Mouse (Mus musculus) urinary bladder, postnatal 4 days (tissue): Measurements from ENCODE around the gene Irgm1.
A peak's percentile ranks its signal among the peaks of the same experiment; 100 is the strongest.
"Not testable (repeated sequence)": the region's sequence is repeated elsewhere in the genome, so short reads cannot be mapped to it uniquely, and the experiment has no call there.

Experiments used
- DNase-seq, 2 experiments: peaks; one replicate each; pipeline ENCODE4 v3.0.0; 2021 to 2022; ENCODE audit warnings: low spot score in 2 of 2

Irgm1 gene

DNA sequence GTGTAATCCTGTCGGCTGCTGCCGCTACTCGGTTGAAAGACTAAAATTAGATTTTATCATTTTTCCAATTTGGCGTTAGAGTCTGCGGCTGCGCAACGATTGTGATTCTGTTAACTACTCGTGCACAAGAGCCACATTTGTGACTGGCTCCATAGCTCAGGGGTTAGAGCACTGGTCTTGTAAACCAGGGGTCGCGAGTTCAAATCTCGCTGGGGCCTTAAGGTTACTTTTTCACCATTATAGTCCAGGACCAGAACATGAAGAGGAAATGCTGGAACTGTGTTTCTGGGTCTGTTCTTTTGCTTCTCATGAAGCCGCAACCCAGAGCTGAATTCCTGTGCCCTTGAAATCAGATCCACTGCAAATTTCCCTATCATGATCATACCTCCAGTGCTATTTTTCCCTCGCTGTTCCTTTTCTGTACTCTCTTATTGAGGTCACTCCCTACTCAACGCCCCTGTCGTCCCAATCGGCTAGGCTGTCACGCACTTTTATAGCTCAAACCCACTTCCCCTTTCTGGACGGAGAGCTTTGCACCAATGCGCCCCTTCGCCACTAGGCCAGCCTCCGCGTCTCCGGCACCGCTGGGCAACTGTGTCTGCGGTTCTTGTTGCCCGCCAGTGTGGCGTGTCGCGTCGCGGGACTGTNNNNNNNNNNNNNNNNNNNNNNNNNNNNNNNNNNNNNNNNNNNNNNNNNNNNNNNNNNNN lies 17.9 kb downstream of the Irgm1 start:
- peak; percentile 73 to 86 for DNase-seq

DNA sequence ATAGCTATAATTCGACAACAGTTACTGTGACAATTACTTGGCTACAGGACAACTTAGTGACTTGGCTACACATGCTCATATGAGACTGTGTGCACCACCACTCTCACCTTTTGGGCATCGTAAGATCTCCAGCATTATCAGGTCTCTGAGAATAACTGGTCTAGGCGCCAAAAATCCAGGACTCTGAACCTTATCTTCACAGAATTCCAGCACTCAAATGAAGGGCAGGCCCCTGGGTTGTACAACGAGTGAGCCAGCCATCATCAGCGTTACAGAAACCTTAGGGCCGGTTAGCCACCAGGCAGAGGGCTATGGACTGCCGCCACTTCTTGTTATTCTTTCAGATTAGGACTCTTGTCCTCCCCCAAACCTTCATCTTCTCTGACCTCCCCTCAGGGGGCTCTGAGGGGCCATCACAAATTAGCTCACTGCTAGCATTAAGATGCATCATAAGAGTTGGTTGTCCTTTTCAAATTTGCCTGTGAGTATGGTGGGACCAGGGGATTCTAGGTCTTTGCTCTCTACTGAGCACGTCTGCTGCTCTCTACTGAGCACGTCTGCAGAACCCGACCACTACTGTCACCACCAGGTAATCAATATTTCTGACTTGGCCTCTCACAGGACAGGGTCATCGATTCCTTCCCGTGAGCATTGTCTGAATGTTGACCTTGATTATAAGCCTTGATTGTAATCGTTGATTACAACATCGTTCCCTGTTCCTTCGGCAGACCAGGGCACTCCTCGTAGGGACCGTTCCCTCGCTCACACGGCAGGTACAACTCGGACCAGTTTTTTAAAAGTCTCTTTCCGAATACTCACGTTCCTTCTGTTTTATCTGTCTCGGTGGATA lies 18.6 kb downstream of the Irgm1 start:
- DNase-seq, result no peak

DNA sequence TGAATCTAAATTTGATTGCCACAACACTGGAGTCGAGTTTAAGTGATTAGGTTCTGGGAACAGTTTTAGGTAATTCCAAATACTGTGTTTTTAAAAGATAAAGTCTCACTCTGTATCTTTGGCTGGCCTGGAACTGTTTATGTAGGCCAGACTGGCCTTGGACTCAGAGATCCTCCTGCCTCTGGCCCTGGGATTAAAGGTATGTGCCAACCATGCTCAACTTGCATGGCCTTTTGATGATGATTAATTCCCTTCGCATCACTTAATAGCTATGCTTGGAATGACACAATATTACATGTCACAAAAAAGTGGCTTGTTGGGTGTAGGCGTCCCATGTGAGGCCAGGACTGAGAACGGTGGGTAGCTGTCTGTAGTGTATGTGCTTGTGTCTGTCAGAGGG lies 19.3 kb downstream of the Irgm1 start:
- DNase-seq, result no peak

DNA sequence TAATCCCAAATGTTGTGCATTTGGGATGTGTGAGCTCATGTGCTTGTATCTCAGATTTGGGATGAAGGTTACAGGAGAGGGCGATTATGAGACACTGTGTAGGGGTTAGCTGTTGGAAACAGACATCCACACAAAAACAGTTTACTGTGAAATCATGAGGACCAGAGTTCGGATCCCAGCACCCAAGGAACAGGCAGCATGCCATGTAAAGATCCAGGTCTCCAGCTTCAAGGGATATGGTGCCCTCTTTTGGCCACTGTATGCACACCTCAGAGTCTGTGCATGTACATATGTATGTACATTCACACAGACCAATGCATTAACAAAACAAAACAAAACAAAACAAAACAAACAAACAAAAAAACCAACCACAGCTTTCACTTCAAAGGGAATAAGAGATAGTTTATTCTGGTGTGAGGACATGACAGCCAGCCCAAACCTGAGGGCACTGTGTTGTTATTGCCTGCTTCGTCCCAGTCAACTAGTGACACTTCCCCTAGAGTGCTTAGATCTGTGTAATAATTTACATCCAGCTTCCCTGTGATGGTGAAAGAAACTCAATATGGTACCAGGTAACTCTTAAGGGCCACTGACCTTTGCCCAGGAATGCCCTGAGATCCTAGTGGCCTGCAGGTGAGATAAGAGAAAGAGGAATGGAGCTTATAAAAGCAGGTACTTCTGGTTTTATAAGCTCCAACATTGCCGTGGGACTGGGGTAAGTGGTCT lies 20.1 kb downstream of the Irgm1 start:
- DNase-seq, result no peak

DNA sequence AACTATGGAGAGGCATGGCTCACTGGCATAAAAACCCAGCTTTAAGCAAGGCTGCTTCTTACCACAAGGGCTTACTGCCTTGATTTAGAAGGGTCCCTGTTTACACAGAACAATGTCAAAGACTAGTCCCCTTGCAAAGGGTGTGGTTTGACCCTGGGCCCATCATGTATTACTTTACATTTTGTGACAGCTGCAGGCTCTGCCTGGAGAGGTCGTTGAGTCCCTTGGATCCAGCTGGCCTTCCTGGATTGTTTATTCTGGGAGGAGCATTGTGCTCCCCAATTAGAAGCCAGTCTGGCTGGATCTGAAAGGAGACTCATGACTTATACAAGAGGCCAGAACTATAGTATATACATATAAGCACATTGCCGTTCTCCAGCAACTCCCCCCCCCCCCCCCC lies 21.2 kb downstream of the Irgm1 start:
- no peak for DNase-seq

DNA sequence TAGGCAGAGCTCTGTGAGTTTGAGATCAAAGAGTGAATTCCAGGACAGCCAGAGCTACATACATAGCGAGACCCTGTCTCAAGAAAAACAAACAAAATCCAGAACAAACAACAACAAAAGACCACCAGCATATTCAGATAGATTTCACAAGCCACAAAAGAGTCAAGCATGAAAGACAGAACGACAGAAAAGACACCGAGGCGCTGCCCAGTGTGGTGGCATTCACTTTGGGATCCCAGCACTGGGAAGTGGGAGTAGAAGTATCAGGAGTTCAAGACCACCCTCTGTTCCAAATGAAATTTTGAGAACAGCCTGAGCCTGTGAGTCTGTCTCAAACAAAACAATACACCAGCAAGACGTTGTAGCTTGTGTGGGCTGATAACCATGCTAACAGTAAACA lies 24.6 kb downstream of the Irgm1 start:
- no peak for DNase-seq

DNA sequence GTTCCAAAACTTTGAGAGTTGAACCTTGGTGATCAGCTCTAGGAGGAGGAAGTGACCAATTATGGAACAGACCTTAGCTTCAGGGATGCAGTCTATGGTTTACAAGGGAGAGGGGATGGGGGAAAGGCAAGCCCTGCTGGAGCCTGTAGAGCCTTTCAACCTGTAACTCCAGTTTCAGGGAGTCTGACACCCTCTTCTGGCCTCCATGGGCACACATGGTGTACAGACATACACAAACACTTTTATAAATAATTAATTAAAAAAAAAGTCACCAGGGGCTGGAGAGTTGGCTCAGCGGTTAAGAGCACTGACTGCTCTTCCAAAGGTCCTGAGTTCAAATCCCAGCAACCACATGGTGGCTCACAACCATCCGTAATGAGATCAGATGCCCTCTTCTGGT lies 25.1 kb downstream of the Irgm1 start:
- DNase-seq, result not testable (repeated sequence)

DNA sequence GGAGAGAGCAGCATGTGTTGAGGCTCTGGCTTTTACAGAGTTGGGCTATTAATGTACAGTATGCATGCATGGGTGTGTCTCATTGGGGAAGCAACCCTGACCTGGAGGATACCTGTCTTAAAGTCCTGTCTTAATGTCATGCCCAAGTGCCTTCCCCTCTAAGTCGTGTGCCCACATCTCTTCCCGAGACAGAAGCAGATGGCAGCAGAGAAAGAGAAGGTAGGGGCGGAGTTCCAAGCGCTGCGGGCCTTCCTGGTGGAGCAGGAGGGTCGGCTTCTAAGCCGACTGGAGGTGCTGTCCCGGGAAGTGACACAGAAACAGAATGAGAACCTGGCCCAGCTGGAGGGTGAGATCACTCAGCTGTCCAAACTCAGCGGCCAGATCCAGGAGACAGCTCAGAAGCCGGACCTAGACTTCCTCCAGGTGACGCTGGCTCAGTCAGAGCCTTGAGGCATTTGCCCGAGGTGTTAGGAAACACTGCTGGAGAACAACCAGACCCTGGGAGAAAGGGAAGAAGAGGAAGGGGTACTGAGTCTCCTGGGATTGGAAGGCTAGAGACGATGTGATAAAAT lies 26.2 kb downstream of the Irgm1 start:
- DNase-seq, result no peak

DNA sequence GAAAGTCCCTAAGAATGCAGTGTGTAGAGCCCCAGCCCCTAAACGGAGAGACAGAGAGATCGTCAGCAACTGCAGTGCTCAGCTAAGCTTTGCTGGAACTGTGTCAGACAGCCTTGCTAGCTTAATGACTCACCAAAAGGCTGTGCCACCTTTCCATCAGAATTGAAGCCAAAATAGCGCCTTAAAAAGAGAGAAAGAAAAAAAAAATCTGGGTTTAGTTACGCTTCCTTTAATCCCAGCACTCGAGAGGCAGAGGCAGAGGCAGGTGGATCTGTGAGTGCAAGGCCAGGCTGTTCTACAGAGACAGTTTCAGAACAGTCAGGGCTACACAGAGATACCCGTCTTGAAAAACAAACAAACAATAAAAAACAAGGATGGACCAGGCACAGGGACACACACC lies 27.2 kb downstream of the Irgm1 start:
- no peak for DNase-seq

DNA sequence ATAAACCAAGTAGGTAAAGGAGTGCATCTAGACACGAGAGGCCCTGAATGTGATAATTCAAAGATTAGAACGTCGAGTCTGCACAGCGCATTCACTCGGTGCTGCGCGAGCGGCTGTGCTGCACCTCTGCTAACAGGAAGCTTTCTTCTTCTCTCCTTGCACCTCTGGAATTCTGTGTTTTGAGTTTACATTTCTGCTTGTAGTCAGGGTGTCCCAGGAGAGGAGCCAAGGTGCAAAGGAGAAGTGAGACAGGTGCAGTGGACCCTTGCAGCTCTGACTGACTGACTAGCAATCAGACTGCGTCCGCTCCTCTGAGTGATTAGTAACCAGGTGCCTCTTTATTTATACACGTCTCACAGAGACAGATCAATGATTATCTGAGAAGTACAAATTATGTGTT lies 28.3 kb downstream of the Irgm1 start:
- DNase-seq, result no peak

DNA sequence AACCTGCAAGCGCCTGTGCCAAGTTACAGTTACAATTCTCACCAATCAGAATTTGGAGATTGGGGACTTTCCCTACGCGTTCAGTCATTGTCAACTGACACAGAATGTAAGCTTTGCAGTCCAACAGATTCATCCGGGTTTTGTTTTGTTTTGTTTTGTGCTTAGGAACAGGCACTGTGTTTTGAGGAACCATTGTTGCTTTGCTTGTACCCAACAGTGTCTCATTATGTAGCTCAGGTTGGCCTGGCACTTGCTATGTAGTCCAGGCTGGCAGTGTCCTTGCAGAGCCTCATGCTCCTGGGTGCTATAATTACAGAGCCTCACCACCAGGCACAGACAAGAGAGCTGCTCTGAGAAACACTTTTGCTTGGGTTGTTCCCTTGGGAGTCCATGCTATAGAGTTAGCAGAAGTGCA lies 29.1 kb downstream of the Irgm1 start:
- no peak for DNase-seq

DNA sequence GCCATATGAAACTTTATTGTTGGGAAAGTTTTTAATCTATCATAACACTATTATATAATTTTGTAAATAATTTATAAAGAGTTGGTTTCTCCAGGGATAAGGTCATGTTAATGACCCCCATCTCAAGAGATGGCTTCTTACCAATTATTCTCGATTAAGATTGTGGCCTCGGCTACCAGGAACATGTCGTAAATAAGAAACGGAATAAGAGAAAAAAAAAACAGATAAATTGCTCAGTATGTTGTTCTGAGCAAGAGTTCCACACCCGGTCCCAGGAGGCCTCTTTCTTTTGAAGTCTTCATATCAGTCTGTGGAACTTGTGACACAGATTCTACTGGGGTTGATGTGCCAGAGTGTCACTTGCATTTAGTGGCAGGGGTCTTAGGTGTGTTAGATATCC lies 30.3 kb downstream of the Irgm1 start:
- DNase-seq, result no peak

DNA sequence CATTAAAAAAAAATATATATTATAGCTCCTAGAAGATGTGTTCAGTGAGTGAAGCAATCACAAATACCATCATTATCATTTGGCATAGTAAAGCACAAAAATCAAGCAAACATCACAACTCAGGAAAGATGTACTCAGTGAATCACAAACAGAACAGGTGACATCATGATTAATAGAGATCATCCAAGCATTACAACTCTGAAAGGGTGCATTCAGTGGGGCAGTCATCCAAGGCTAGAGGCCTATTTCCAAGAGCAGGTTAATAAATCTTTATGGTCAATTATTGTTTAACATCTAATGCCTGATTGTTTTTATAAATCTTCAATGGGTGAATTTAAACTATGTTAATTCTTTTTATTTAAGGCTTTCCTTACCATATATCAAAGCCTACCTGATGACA lies 30.7 kb downstream of the Irgm1 start:
- no peak for DNase-seq

DNA sequence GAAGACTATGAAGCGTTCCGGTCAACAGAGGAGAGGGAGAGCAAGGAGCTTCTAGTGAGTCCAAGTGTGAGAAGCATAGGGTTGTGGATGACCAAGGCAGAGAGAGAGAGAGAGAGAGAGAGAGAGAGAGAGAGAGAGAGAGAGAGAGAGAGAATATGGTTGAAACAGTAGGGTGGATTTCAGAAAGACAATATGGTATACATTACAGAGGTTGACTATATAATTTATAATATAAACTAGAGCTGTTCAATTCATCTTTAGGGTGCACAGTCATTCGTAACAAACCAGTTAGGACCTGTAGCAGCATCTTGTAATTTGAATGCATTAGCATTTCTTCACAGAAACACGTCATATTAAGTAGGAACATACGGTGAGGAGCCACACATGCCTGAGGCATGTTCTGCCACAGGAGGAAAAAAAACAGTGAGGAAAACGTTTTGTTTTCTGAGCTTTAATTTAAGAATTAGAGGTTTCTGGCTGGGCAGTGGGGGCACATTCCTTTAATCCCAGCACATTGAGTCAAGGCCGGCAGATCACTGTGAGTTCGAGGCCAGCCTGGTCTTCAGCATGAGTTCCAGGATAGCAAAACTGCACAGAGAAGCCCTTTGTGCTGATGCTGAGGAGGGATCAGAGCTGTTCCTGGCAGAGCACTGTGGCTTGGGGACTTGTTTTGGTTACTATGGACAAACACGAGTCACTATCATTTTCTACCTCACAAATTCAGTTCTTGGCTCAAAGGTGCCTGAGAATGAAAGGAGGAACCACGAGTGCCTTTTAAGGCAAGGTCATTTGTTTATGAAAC lies 32.4 kb downstream of the Irgm1 start:
- DNase-seq, result no peak

DNA sequence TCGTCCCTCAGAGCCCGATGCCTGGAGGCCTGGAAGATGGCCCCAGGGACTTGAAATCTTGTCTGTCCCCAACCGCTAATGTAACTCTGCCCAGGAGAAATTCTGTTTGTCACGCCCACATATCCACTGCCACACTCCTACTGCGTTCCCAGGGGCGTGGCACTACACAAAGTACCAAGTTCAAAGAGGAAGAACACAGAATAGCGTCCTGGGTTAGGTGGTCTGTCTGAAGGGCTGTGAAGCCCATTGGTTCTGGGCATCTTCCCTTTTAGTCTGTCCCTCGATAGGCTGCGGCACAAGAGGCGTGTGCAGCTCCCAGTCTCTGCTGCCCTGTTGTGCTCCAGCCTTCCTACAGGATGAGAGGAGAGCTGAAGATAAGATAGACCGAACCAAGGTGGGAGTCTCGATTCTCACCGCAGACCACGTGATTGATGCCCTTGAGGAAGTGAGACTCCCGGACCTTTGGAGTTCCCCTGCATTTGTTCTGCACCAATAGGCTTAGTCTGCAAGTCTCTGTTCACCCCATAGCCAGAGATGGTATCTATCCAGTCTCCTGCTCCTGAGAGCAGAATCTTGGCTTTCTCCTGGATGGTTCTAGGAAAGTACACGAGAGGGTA lies 33.2 kb downstream of the Irgm1 start:
- no peak for DNase-seq

DNA sequence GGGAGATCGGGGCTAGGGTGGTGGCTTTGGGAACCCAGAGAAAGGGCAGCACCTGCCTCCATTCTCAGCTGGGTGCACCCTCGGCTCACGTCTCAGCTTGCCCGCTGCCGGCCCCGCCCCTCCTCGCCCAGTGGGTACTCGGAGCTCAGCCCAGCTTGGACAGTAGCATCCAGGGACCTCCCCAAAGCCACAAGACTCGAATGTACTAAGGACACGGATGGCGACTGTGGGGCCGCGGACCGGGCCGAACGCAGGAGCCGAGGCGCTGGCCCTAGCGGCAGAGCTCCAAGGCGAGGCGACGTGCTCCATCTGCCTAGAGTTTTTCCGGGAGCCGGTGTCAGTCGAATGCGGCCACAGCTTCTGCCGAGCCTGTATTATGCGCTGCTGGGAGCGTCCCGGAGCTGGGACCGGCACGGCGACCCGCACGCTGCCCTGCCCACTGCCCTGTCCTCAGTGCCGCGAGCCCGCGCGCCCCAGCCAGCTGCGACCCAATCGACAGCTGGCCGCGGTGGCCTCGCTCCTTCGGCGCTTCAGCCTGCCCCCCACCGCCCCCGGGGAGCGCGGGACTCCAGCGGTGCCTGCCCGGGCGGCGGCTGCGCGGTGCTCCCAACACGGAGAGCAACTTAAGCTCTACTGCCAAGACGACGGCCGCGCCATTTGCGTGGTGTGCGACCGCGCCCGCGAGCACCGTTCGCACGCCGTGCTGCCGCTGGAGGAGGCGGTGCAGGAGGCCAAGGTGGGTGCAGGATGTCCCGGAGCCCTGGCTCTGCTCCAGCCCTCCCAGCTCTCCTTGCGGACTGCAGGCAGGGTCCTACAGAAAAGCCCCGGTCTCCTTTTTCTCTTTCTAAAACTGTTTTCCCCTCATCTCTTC lies 33.9 kb downstream of the Irgm1 start:
- peak in 1 of 2 experiments; percentile 57 for DNase-seq

DNA sequence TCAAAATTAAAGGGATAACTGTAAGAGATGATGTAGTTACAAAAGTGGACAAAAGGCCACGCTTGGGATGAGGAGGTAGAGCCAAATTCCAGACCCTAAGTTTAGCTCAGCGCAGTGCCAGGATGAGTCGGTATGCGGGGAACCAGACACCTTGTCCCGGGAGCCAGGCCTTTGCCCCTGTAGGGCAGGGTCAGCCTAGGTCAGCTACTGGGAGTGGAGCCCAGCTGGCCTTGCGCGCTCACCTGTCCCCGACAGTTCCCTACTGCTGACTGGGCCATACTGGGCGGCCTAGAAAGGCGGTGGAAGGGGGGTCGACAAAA lies 34.5 kb downstream of the Irgm1 start:
- DNase-seq, result no peak

DNA sequence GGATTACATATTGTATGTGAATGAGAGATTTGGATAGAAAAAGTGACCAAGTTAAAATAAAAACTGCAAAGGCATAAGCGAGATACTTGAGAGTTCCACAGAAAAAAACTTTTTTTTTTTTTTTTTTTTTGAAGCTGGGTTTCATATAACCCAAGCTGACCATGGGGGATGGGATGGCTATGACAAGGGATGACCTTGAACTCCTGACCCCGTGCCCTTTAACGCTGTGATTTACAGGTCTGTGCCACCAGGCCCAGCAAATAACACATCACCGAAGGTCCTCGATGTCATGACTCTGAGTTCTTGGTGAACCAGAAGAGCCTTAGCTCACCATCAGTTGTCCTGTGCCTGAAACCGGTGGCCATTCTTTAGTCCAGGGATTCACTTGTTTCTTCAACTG lies 35.6 kb downstream of the Irgm1 start:
- DNase-seq, result no peak

DNA sequence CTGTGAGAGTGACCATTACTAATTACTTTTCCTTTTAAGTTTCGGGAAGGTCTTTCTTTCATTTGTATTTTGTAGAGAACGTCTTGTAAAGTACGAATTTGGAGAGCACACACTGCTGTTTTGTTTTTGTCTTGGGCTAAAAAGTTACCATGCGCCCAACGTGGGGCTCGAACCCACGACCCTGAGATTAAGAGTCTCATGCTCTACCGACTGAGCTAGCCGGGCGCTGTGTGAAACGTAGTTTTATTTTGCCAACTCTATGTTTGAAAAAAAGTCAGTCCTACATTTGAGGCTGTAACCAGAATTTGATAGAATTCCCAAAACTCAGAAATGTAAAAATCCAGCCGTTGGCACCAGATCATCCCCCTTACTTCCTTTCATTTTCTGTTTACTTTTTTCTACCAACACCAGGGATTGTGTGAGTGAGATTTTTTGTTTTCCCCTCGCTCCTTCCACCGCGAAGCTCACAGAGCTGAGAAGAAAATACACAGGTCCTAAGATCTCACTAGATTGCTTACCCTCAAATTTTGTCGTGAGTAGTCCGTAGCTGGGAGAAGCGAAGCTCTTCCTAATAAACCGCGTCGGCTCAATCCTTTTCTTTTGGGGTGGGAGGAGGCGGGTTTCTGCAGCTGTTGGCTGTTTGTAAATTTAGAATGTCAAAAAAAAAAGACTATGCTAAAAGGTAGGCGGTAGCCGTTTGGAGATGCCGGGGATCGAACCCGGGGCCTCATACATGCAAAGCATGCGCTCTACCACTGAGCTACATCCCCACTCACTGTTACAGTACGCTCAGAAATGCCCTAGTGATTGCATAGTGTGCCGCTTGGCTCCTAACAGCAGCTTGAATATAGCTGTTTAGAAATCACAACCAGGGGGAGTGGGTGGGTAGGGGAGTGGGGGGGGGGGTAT lies 37.5 kb downstream of the Irgm1 start:
- DNase-seq, result peak; percentile 80 to 91
